Mouse (Mus musculus): ENCODE results near the gene Smtn.

DNA sequence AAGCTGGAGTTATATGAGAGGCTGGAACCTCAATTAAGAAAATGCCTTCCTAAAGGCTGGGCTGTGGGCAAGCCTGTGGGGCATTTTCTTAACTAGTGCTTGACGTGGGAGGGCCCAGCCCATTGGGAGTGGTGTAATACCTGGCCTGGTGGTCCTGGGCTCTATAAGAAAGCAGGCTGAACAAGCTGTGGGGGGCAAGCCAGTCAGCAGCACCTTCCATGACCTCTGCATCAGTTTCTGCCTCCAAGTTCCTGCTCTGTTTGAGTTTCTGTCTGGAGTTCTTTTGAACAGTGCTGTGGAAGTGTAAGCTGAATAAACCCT lies 5.8 kb upstream of the Smtn start:
- TF ChIP-seq CTCF (IDR thresholded peaks at IDR 0.05; ENCODE audit: low read depth, low read length) (no peak), POLR2A (IDR thresholded peaks at IDR 0.05; ENCODE audit: insufficient read depth, low read length) (no peak), EP300 (IDR thresholded peaks at IDR 0.05; ENCODE audit: insufficient read depth, low read depth, low read length) (no peak)

All from ES-Bruce4 (cell line).